In genomic region chr17:5124643-5125042, GRCm38 (mm10) we compare ENCODE assay signal across 23 mouse cellular contexts.
DNase-seq lines count a peak whose midpoint lies in the region; ATAC-seq and TF ChIP-seq lines count a peak whose summit lies in the region.
"Had no signal": no experiment of that assay in that cellular context is flagged by ENCODE, and none has a peak within 500 bp of the region (broad histone marks: within the 10 kb centered on the region; RNA-seq: fewer than 3 reads in every experiment).

No protein-coding gene starts in this region.

- H3K4me2 ChIP-seq in kidney, embryonic 16.5 days (replicated peaks; ENCODE audit: low read depth, low read length), result no peak overlapping the region
- H3K4me2 ChIP-seq in lung, postnatal 0 days (replicated peaks; ENCODE audit: low read depth, low read length), result no peak overlapping the region
- no peak overlapping the region for H3K4me2 ChIP-seq in stomach, embryonic 16.5 days (ENCODE audit: low read depth, low read length)
- H3K4me2 ChIP-seq: embryonic facial prominence, embryonic 15.5 days; hindbrain, embryonic 14.5 days; liver, embryonic 15.5 days; midbrain, embryonic 11.5 days; neural tube, embryonic 12.5 days had no signal

- no peaks in the 10 kb centered on the region for H3K27me3 ChIP-seq in kidney, embryonic 16.5 days (ENCODE audit: insufficient read depth, low read length)
- no peaks in the 10 kb centered on the region for H3K27me3 ChIP-seq in lung, postnatal 0 days (replicated peaks; ENCODE audit: insufficient read depth, low read length)
- no peaks in the 10 kb centered on the region for H3K27me3 ChIP-seq in stomach, embryonic 16.5 days (ENCODE audit: control insufficient read depth, insufficient read depth, low read length)
- H3K27me3 ChIP-seq: embryonic facial prominence, embryonic 15.5 days; liver, embryonic 15.5 days; neural tube, embryonic 12.5 days had no signal

- H3K27ac ChIP-seq in kidney, embryonic 16.5 days (ENCODE audit: low read length), result peak overlapping the region; percentile 87
- peak overlapping the region; percentile 79 for H3K27ac ChIP-seq in lung, postnatal 0 days (ENCODE audit: low read length)
- H3K27ac ChIP-seq in stomach, embryonic 16.5 days (ENCODE audit: low read length), result peak overlapping the region; percentile 69
- H3K27ac ChIP-seq: hindbrain, embryonic 14.5 days; neural tube, embryonic 12.5 days had no signal

- TF ChIP-seq EP300 in lung, postnatal 0 days (IDR thresholded peaks at IDR 0.05), result no peak

- no peak overlapping the region for H3K9ac ChIP-seq in kidney, embryonic 16.5 days (replicated peaks; ENCODE audit: low read length)
- H3K9ac ChIP-seq in lung, postnatal 0 days (replicated peaks; ENCODE audit: low read depth), result no peak overlapping the region
- no peak overlapping the region for H3K9ac ChIP-seq in stomach, embryonic 16.5 days (ENCODE audit: low read length)
- H3K9ac ChIP-seq: embryonic facial prominence, embryonic 15.5 days; forebrain, postnatal 0 days; hindbrain, embryonic 14.5 days; liver, embryonic 15.5 days; neural tube, embryonic 12.5 days had no signal

- H3K4me1 ChIP-seq in kidney, embryonic 16.5 days (ENCODE audit: insufficient read depth, low read length), result peaks cover 34% of the 10 kb centered on the region
- peaks cover 8% of the 10 kb centered on the region; the same call in 1 of the 2 replicates for H3K4me1 ChIP-seq in lung, postnatal 0 days (ENCODE audit: insufficient read depth, low read depth, low read length)
- H3K4me1 ChIP-seq in stomach, embryonic 16.5 days (ENCODE audit: control insufficient read depth, insufficient read depth, low read length), result peaks cover 24% of the 10 kb centered on the region; the same call in 1 of the 2 replicates

- TF ChIP-seq CTCF in lung, postnatal 0 days (IDR thresholded peaks at IDR 0.05), result no peak

- DNase-seq in CD4-positive, CD25-positive, alpha-beta regulatory T cell, adult 2 months (ENCODE audit: low read depth, low spot score), result peak; percentile 19
- no peak for DNase-seq in kidney, postnatal 10 days
- no peak for DNase-seq in lung, postnatal 0 days (ENCODE audit: low spot score)
- DNase-seq in lung, postnatal 4 days, result no peak
- DNase-seq in right cerebral cortex, adult 2 months (ENCODE audit: low spot score in 2 of 2), result no peak
- DNase-seq: cerebellum, adult 11 months; cerebellum, postnatal 10 days; forebrain, postnatal 0 days; gastrocnemius, adult 2 months; heart, adult 18-20 months; heart, postnatal 36 days; right cerebral cortex, adult 18-20 months had no signal

- H3K36me3 ChIP-seq in kidney, embryonic 16.5 days (ENCODE audit: insufficient read depth, low read length), result peaks cover 4% of the 10 kb centered on the region; the same call in 1 of the 2 replicates
- H3K36me3 ChIP-seq in lung, postnatal 0 days (ENCODE audit: insufficient read depth, low read length), result no peaks in the 10 kb centered on the region
- H3K36me3 ChIP-seq in stomach, embryonic 16.5 days (ENCODE audit: control insufficient read depth, insufficient read depth, low read length), result no peaks in the 10 kb centered on the region
- H3K36me3 ChIP-seq: liver, embryonic 15.5 days; neural tube, embryonic 12.5 days had no signal

- 49% methylated on average over 2 of the region's 2 CpGs for WGBS in kidney, embryonic 16.5 days
- 52% methylated on average over 2 of the region's 2 CpGs for WGBS in lung, postnatal 0 days
- 52% methylated on average over 2 of the region's 2 CpGs for WGBS in stomach, embryonic 16.5 days

- no peaks in the 10 kb centered on the region for H3K9me3 ChIP-seq in kidney, embryonic 16.5 days (ENCODE audit: low read length)
- H3K9me3 ChIP-seq in lung, postnatal 0 days (ENCODE audit: low read length), result no peaks in the 10 kb centered on the region
- no peaks in the 10 kb centered on the region for H3K9me3 ChIP-seq in stomach, embryonic 16.5 days (replicated peaks; ENCODE audit: control insufficient read depth, low read length)
- H3K9me3 ChIP-seq: embryonic facial prominence, embryonic 15.5 days; forebrain, embryonic 10.5 days; G1E; liver, embryonic 15.5 days; neural tube, embryonic 12.5 days had no signal

- H3K4me3 ChIP-seq in kidney, embryonic 16.5 days (ENCODE audit: low read length), result no peak overlapping the region
- no peak overlapping the region for H3K4me3 ChIP-seq in lung, postnatal 0 days (ENCODE audit: low read depth, low read length)
- no peak overlapping the region for H3K4me3 ChIP-seq in stomach, embryonic 16.5 days (replicated peaks; ENCODE audit: low read length)
- H3K4me3 ChIP-seq: embryonic facial prominence, embryonic 15.5 days; forebrain, embryonic 10.5 days; gastrocnemius, adult 2 months; liver, embryonic 15.5 days; neural tube, embryonic 12.5 days had no signal

- no peak for ATAC-seq in CD4-positive, CD25-positive, alpha-beta regulatory T cell, adult 4 months
- no peak for ATAC-seq in kidney, embryonic 16.5 days (ENCODE audit: low FRiP score, low TSS enrichment)
- ATAC-seq in lung, postnatal 0 days, result no peak
- ATAC-seq in stomach, embryonic 16.5 days (ENCODE audit: insufficient read depth, low FRiP score), result no peak
- ATAC-seq: activated CD4-positive, CD25-positive, alpha-beta regulatory T cell, adult 4 months; forebrain, postnatal 0 days had no signal
